Mouse (Mus musculus) kidney, embryonic 15.5 days (tissue): ENCODE results near the gene Nfia. TPM values are rescaled to one million over a fixed set of nuclear protein-coding genes. Genes with fewer than 3 reads are reported as not detected.

Experiments
- ATAC-seq: fragments of 200-750 bp; cut with Nextera tagmentation; replicated peaks from 2 replicates; pipeline ENCODE4 v1.8.0; 2017; ENCODE audit warnings: moderate TSS enrichment; ENCODE audit not compliant: low FRiP score
- H3K27ac ChIP-seq: fragments of 300-500 bp; sonication (generic); 2 replicates; pipeline ENCODE4 v1.5.1; 2015; ENCODE audit warnings: mild to moderate bottlenecking, inconsistent platforms
- H3K27me3 ChIP-seq: fragments of 300-500 bp; sonication (generic); 2 replicates; pipeline ENCODE4 v1.6.1; 2015; ENCODE audit warnings: inconsistent platforms
- H3K36me3 ChIP-seq: fragments of 300-500 bp; sonication (generic); 2 replicates; pipeline ENCODE4 v1.6.1; 2015; ENCODE audit warnings: inconsistent platforms
- H3K4me1 ChIP-seq: fragments of 300-500 bp; sonication (generic); 2 replicates; pipeline ENCODE4 v1.6.1; 2015; ENCODE audit warnings: inconsistent platforms
- H3K4me2 ChIP-seq: fragments of 300-500 bp; sonication (generic); 2 replicates; pipeline ENCODE4 v1.6.1; 2015; ENCODE audit warnings: moderate library complexity, mild to moderate bottlenecking, inconsistent platforms
- H3K4me3 ChIP-seq: fragments of 300-500 bp; sonication (generic); replicated peaks from 2 replicates; pipeline ENCODE4 v1.5.1; 2015; ENCODE audit warnings: mild to moderate bottlenecking, inconsistent platforms
- H3K9ac ChIP-seq: fragments of 300-500 bp; sonication (generic); 2 replicates; pipeline ENCODE4 v1.6.1; 2015; ENCODE audit warnings: mild to moderate bottlenecking, inconsistent platforms
- H3K9me3 ChIP-seq: fragments of 300-500 bp; sonication (generic); replicated peaks from 2 replicates; pipeline ENCODE4 v1.6.1; 2016; ENCODE audit warnings: inconsistent platforms
- WGBS: fragments of 180-500 bp; shearing (Covaris S2); methylation state at CpG from one replicate; pipeline ENCODE4 v1.1.7; 2015; ENCODE audit warnings: mixed read lengths; 5-methylcytosine and 5-hydroxymethylcytosine counted together
- polyA plus RNA-seq: library from polyadenylated mRNA; unstranded; fragments of >200 nt; fragmentation: Nextera tagmentation; extraction: Ambion mirVana; gene quantifications from 2 replicates; pipeline ENCODE4 v1.2.1, GENCODE M21; 2015

The Nfia gene
- 26.8 and 29.3 TPM in 2 replicates for polyA plus RNA-seq

- Histone ChIP-seq H3K4me2 (peak within 1 kb of the TSS; percentile 63), H3K4me1 (peaks cover 36% of the 10 kb centered on the region), H3K4me3 (peak within 1 kb of the TSS; percentile 48), H3K27me3 (peaks cover 37% of the 10 kb centered on the region), H3K36me3 (no peaks in the 10 kb centered on the region), H3K9ac (peak within 1 kb of the TSS; percentile 37), H3K9me3 (no peaks in the 10 kb centered on the region), H3K27ac (peak within 1 kb of the TSS; percentile 94)
- ATAC-seq = no peak
- WGBS = 0% methylated on average over 9 of the region's 9 CpGs
Observed at GRCm38 (mm10) chr4:97772641-97773040, at the start of gene Nfia. TSS of gene Nfia (plus strand) at chr4:97772734.

- H3K4me1 ChIP-seq = no peaks in the 10 kb centered on the region
- no peak overlapping the region for H3K9ac ChIP-seq
- no peaks in the 10 kb centered on the region for H3K9me3 ChIP-seq
- 0 out of 2 replicates have a peak, but pooled peaks have one; percentile 18 for ATAC-seq
- no peaks in the 10 kb centered on the region for H3K27me3 ChIP-seq
- no peak overlapping the region for H3K27ac ChIP-seq
- H3K36me3 ChIP-seq = no peaks in the 10 kb centered on the region
- H3K4me3 ChIP-seq = no peak overlapping the region
- WGBS = 90% methylated on average over 6 of the region's 6 CpGs
- no peak overlapping the region for H3K4me2 ChIP-seq
Observed at GRCm38 (mm10) chr4:97723374-97723773, 49.2 kb upstream of the Nfia start.

- Histone ChIP-seq H3K27ac (no peak overlapping the region), H3K9ac (no peak overlapping the region), H3K9me3 (no peaks in the 10 kb centered on the region), H3K4me1 (no peaks in the 10 kb centered on the region), H3K36me3 (no peaks in the 10 kb centered on the region), H3K4me3 (no peak overlapping the region), H3K27me3 (no peaks in the 10 kb centered on the region), H3K4me2 (no peak overlapping the region)
- WGBS = 95% methylated on average over 4 of the region's 4 CpGs
- no peak for ATAC-seq
Observed at GRCm38 (mm10) chr4:97728520-97728919, 44.0 kb upstream of the Nfia start.

- no peaks in the 10 kb centered on the region for H3K27me3 ChIP-seq
- no peaks in the 10 kb centered on the region for H3K4me1 ChIP-seq
- H3K9me3 ChIP-seq = no peaks in the 10 kb centered on the region
- H3K36me3 ChIP-seq = no peaks in the 10 kb centered on the region
- 51% methylated on average over 6 of the region's 6 CpGs for WGBS
- no peak overlapping the region for H3K4me2 ChIP-seq
- no peak overlapping the region for H3K27ac ChIP-seq
- no peak for ATAC-seq
- H3K9ac ChIP-seq = no peak overlapping the region
- no peak overlapping the region for H3K4me3 ChIP-seq
Observed at GRCm38 (mm10) chr4:97729999-97730398, 42.5 kb upstream of the Nfia start.

GRCm38 (mm10) chr4:97730416-97730815 is 42.1 kb upstream of the Nfia start:
- no peak overlapping the region for H3K4me3 ChIP-seq
- H3K27me3 ChIP-seq = no peaks in the 10 kb centered on the region
- WGBS = 63% methylated on average over 3 of the region's 3 CpGs
- H3K9me3 ChIP-seq = no peaks in the 10 kb centered on the region
- H3K36me3 ChIP-seq = no peaks in the 10 kb centered on the region
- no peak for ATAC-seq
- no peak overlapping the region for H3K27ac ChIP-seq
- H3K4me2 ChIP-seq = no peak overlapping the region
- no peaks in the 10 kb centered on the region for H3K4me1 ChIP-seq
- no peak overlapping the region for H3K9ac ChIP-seq

GRCm38 (mm10) chr4:97733392-97733791 is 39.1 kb upstream of the Nfia start:
- Histone ChIP-seq H3K9ac (no peak overlapping the region), H3K4me3 (no peak overlapping the region), H3K27ac (no peak overlapping the region), H3K4me2 (no peak overlapping the region), H3K4me1 (no peaks in the 10 kb centered on the region), H3K9me3 (no peaks in the 10 kb centered on the region), H3K27me3 (no peaks in the 10 kb centered on the region), H3K36me3 (no peaks in the 10 kb centered on the region)
- ATAC-seq = no peak
- 51% methylated on average over 1 of the region's 1 CpGs for WGBS

DNA sequence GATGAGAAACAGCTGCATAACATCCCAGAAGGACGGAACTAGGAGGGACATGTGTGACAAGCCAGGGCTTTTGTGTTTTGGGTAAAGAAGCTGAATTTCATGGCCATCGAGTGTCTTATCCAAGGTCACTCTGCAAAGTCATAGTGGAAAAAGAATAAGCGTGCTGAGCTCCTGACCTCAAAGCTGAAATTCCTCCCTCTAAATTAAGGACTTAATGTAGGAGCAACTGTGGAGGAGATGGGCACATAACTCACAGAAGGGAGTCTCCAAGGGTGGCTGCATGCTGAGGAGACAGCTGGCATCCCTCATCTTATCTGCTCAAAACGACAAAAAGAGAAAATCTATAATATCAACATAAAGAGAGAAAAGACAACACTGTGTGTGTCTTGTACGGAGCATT is 28.6 kb upstream of the Nfia start:
- WGBS = 41% methylated on average over 5 of the region's 5 CpGs
- Histone ChIP-seq H3K4me2 (no peak overlapping the region), H3K9me3 (no peaks in the 10 kb centered on the region), H3K4me3 (no peak overlapping the region), H3K27ac (no peak overlapping the region), H3K9ac (no peak overlapping the region), H3K27me3 (0 out of 2 replicates have a peak, but pooled peaks cover 2% of the 10 kb centered on the region), H3K4me1 (peaks cover 10% of the 10 kb centered on the region), H3K36me3 (no peaks in the 10 kb centered on the region)
- no peak for ATAC-seq

DNA sequence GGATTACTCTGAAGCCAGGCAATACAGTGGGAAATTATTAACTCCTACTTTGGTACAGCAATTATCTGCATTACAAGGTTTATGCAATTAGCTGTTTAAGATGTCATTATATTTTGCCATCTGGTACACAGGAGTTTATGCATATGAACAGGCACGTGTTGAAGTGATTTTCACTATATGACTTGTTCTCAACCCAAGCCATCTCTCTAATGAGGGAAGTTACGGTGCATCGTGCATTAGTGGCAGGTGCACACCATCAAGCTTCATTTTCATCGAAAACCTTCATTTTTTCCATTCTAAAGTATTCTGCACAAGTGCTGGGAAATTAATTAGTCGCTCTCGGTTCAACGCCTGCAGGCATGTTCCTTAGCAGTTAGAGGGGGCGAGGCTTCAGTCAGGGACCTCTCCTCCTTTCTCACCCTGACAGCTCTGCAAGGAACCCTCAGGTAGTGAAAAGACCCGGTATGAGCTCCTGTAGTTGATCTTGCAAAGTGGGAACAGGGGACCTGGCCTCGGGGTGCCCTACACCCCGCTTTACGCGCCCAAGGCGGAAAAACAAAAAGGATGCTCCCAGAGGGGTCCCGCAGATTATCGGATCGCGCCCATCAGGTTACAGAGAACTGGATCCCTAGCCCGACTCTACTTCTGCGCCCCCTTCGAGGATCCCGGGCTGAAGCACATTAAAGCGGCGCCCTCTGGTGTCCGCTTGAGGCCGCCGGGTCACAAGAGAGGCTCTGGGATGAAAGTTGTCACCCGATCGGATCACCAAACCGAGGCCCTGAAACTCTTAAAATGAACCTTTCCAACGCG is 27.0 kb upstream of the Nfia start:
- peak; percentile 89 for ATAC-seq
- H3K9ac ChIP-seq = peak overlapping the region; percentile 48
- peak overlapping the region; percentile 43 for H3K4me3 ChIP-seq
- H3K4me1 ChIP-seq = peaks cover 10% of the 10 kb centered on the region
- H3K36me3 ChIP-seq = no peaks in the 10 kb centered on the region
- H3K4me2 ChIP-seq = peak overlapping the region; percentile 81
- peaks cover 11% of the 10 kb centered on the region for H3K27me3 ChIP-seq
- WGBS = 8% methylated on average over 32 of the region's 32 CpGs
- H3K27ac ChIP-seq = no peak overlapping the region
- no peaks in the 10 kb centered on the region for H3K9me3 ChIP-seq

DNA sequence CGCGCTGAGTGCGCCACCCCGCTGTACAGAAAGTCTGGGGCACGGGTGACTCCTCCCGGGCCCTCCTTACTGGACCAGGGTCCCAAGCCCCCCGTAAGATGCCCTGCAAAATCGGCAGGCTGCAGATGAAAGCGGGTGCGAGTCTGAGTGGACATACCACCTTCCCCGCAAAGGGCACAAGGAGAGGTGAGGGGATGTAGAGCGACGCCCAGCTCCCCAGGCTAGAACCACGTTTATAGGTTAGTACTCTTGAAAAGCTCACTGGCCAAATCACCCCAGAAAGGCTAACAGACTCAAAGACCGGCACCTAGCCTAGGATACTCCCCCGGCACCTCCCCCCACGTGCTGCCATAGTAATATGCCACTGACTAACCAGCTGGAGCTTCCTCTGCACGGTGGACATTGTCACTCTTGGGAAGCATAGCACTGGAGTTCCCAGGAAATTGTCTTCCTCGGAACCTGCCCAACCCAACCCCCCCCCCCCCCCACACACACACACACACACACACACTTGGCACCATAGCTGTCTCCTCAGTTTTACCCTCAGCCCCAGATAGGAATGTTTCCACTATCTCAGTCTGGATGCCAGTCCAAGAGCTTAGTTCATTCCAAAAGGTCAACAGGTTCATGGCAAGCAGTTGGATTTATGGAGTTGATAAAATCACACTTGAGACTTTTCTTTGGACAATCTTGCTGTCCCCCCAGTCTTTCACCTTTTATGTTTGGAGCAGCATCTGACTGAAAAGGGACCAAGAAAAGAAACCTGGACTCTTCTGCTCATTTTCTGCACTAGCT is 26.2 kb upstream of the Nfia start:
- Histone ChIP-seq H3K36me3 (no peaks in the 10 kb centered on the region), H3K9me3 (no peaks in the 10 kb centered on the region), H3K4me1 (peaks cover 14% of the 10 kb centered on the region), H3K4me3 (peak overlapping the region; percentile 43), H3K4me2 (peak overlapping the region; percentile 81), H3K9ac (peak overlapping the region; percentile 48), H3K27ac (no peak overlapping the region), H3K27me3 (peaks cover 11% of the 10 kb centered on the region)
- 0 out of 2 replicates have a peak, but pooled peaks have one; percentile 61 for ATAC-seq
- 8% methylated on average over 19 of the region's 19 CpGs for WGBS

DNA sequence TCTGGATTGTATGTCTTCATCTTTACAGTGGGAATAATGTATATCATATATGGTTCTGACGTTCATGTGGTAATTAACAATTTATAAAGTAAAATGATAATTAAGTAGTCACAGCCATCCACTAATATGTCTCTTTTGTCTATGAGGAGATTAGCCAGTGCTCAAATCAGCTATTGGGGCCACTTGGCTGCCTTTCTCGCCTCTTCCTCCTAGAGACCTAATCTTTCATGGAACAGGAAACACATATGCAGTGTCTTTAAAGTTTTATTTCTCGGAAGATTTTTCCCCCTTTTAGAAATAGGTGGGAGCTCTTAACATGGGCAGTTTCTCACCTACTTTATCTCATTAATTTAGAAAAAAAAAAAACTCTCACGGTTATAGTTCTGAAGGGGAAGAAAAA is 22.1 kb upstream of the Nfia start:
- no peaks in the 10 kb centered on the region for H3K36me3 ChIP-seq
- H3K27ac ChIP-seq = no peak overlapping the region
- H3K9me3 ChIP-seq = no peaks in the 10 kb centered on the region
- H3K4me3 ChIP-seq = no peak overlapping the region
- H3K27me3 ChIP-seq = peaks cover 41% of the 10 kb centered on the region
- no peak for ATAC-seq
- no peak overlapping the region for H3K9ac ChIP-seq
- peak overlapping the region; percentile 84; the same call in 1 of the 2 replicates for H3K4me2 ChIP-seq
- 52% methylated on average over 4 of the region's 4 CpGs for WGBS
- H3K4me1 ChIP-seq = peaks cover 38% of the 10 kb centered on the region

- H3K36me3 ChIP-seq = no peaks in the 10 kb centered on the region
- H3K4me3 ChIP-seq = peak overlapping the region; percentile 50
- peak overlapping the region; percentile 81 for H3K27ac ChIP-seq
- peaks cover 48% of the 10 kb centered on the region for H3K27me3 ChIP-seq
- H3K4me1 ChIP-seq = peaks cover 33% of the 10 kb centered on the region
- ATAC-seq = peak; percentile 85
- H3K9me3 ChIP-seq = no peaks in the 10 kb centered on the region
- peak overlapping the region; percentile 53 for H3K9ac ChIP-seq
- WGBS = under 1% methylated on average over 20 of the region's 20 CpGs
- H3K4me2 ChIP-seq = peak overlapping the region; percentile 84
Observed at GRCm38 (mm10) chr4:97751030-97751482, 21.5 kb upstream of the Nfia start.
